Mouse (Mus musculus) bone marrow macrophage, adult 2 months (primary cell): Measurements from ENCODE around the gene Lrrc8d.

ENCODE experiments used
- CTCF ChIP-seq: IDR thresholded peaks from 2 replicates; pipeline ENCODE4 v1.5.1; 2012; ENCODE audit warnings: low read depth, mild to moderate bottlenecking, low read length, moderate library complexity
- POLR2A ChIP-seq: IDR thresholded peaks from 2 replicates; pipeline ENCODE4 v1.6.1; 2012; ENCODE audit warnings: mild to moderate bottlenecking, low read depth, low read length, borderline replicate concordance

- TF ChIP-seq POLR2A (no peak), CTCF (no peak)
These were observed 2.1 kb downstream of the Lrrc8d start for GRCm38 (mm10) chr5:105701844-105702243.
